Mouse (Mus musculus): ENCODE data around the gene Tsfm. TPM values are rescaled to one million over a fixed set of nuclear protein-coding genes. Genes with fewer than 3 reads are reported as not detected.
"Not testable (repeated sequence)": the region's sequence is repeated elsewhere in the genome, so short reads cannot be mapped to it uniquely, and the experiment has no call there.

Tsfm gene
- polyA plus RNA-seq (2015; fragmentation: Nextera tagmentation; extraction: Ambion mirVana) = 43.9 and 44.8 TPM in 2 replicates

- 5% methylated on average over 56 of the region's 56 CpGs for WGBS (ENCODE audit: insufficient replicate concordance)
- H3K36me3 ChIP-seq (replicated peaks) = peaks cover 33% of the 10 kb centered on the region
- peak within 1 kb of the TSS; percentile 86 for H3K4me3 ChIP-seq (replicated peaks)
- peaks cover 12% of the 10 kb centered on the region for H3K4me1 ChIP-seq (replicated peaks)
- peak; percentile 86 for ATAC-seq (ENCODE audit: insufficient read depth)
- no peaks in the 10 kb centered on the region for H3K9me3 ChIP-seq (replicated peaks)
- H3K27me3 ChIP-seq = peaks cover 5% of the 10 kb centered on the region; the same call in 1 of the 2 replicates
- H3K27ac ChIP-seq (replicated peaks) = peak within 1 kb of the TSS; percentile 62; the same call in 1 of the 2 replicates
- H3K4me2 ChIP-seq = peak within 1 kb of the TSS; percentile 97
- H3K9ac ChIP-seq = peak within 1 kb of the TSS; percentile 76
Measured at GRCm38 (mm10) chr10:127030336-127031296, at the start of gene Tsfm. Gene Tsfm, minus strand, starts transcription at chr10:127030840.

GRCm38 (mm10) chr10:127079665-127080391, 49.2 kb upstream of the Tsfm start:
- Histone ChIP-seq H3K4me2 (peak overlapping the region; percentile 67), H3K27me3 (peaks cover 59% of the 10 kb centered on the region), H3K9ac (no peak overlapping the region), H3K4me3 (replicated peaks) (peak overlapping the region; percentile 37), H3K27ac (replicated peaks) (no peak overlapping the region), H3K36me3 (replicated peaks) (no peaks in the 10 kb centered on the region; the same call in 1 of the 2 replicates), H3K4me1 (replicated peaks) (peaks cover 77% of the 10 kb centered on the region), H3K9me3 (replicated peaks) (no peaks in the 10 kb centered on the region)
- no peak for ATAC-seq (ENCODE audit: insufficient read depth)
- 48% methylated on average over 70 of the region's 70 CpGs for WGBS (ENCODE audit: insufficient replicate concordance)

GRCm38 (mm10) chr10:127078677-127079575, 48.3 kb upstream of the Tsfm start:
- Histone ChIP-seq H3K4me2 (peak overlapping the region; percentile 67), H3K4me3 (replicated peaks) (peak overlapping the region; percentile 37), H3K36me3 (replicated peaks) (no peaks in the 10 kb centered on the region; the same call in 1 of the 2 replicates), H3K27ac (replicated peaks) (no peak overlapping the region), H3K9ac (no peak overlapping the region; the same call in 1 of the 2 replicates), H3K9me3 (replicated peaks) (no peaks in the 10 kb centered on the region), H3K27me3 (peaks cover 59% of the 10 kb centered on the region), H3K4me1 (replicated peaks) (peaks cover 77% of the 10 kb centered on the region)
- 16% methylated on average over 43 of the region's 49 CpGs for WGBS (ENCODE audit: insufficient replicate concordance)
- ATAC-seq (ENCODE audit: insufficient read depth) = no peak

- Histone ChIP-seq H3K27ac (replicated peaks) (no peak overlapping the region), H3K9ac (no peak overlapping the region), H3K4me3 (replicated peaks) (no peak overlapping the region), H3K9me3 (replicated peaks) (no peaks in the 10 kb centered on the region), H3K4me2 (0 out of 2 replicates have a peak overlapping the region, but pooled peaks have one; percentile 67), H3K4me1 (replicated peaks) (peaks cover 75% of the 10 kb centered on the region), H3K36me3 (replicated peaks) (no peaks in the 10 kb centered on the region), H3K27me3 (peaks cover 56% of the 10 kb centered on the region)
- WGBS (ENCODE audit: insufficient replicate concordance) = 38% methylated on average over 12 of the region's 12 CpGs
- ATAC-seq (ENCODE audit: insufficient read depth) = no peak
Measured at GRCm38 (mm10) chr10:127078001-127078676, 47.5 kb upstream of the Tsfm start.

GRCm38 (mm10) chr10:127077515-127077914, 46.9 kb upstream of the Tsfm start:
- Histone ChIP-seq H3K4me3 (replicated peaks) (no peak overlapping the region), H3K4me1 (replicated peaks) (peaks cover 69% of the 10 kb centered on the region), H3K36me3 (replicated peaks) (no peaks in the 10 kb centered on the region), H3K27ac (replicated peaks) (no peak overlapping the region), H3K27me3 (peaks cover 54% of the 10 kb centered on the region), H3K9ac (no peak overlapping the region), H3K4me2 (no peak overlapping the region), H3K9me3 (replicated peaks) (no peaks in the 10 kb centered on the region)
- WGBS (ENCODE audit: insufficient replicate concordance) = 62% methylated on average over 10 of the region's 10 CpGs
- ATAC-seq (ENCODE audit: insufficient read depth) = no peak

- no peak for ATAC-seq (ENCODE audit: insufficient read depth)
- WGBS (ENCODE audit: insufficient replicate concordance) = 20% methylated on average over 4 of the region's 4 CpGs
- Histone ChIP-seq H3K9me3 (replicated peaks) (no peaks in the 10 kb centered on the region), H3K36me3 (replicated peaks) (no peaks in the 10 kb centered on the region), H3K27me3 (peaks cover 41% of the 10 kb centered on the region), H3K4me1 (replicated peaks) (peaks cover 61% of the 10 kb centered on the region), H3K27ac (replicated peaks) (no peak overlapping the region), H3K4me3 (replicated peaks) (peak overlapping the region; percentile 42), H3K4me2 (peak overlapping the region; percentile 52), H3K9ac (no peak overlapping the region)
Measured at GRCm38 (mm10) chr10:127076082-127076481, 45.4 kb upstream of the Tsfm start.

- Histone ChIP-seq H3K4me2 (peak overlapping the region; percentile 52), H3K9ac (no peak overlapping the region)
Measured at GRCm38 (mm10) chr10:127075651-127076050, 45.0 kb upstream of the Tsfm start.

GRCm38 (mm10) chr10:127075080-127075479, 44.4 kb upstream of the Tsfm start, which contains the start of gene Agap2:
Gene Agap2, plus strand, starts transcription at chr10:127075284.
- Histone ChIP-seq H3K9me3 (replicated peaks) (no peaks in the 10 kb centered on the region), H3K4me3 (replicated peaks) (peak within 1 kb of the TSS; percentile 42), H3K27me3 (peaks cover 31% of the 10 kb centered on the region), H3K9ac (no peak within 1 kb of the TSS), H3K4me2 (peak within 1 kb of the TSS; percentile 52), H3K4me1 (replicated peaks) (peaks cover 58% of the 10 kb centered on the region), H3K36me3 (replicated peaks) (no peaks in the 10 kb centered on the region), H3K27ac (replicated peaks) (no peak within 1 kb of the TSS)
- 14% methylated on average over 9 of the region's 9 CpGs for WGBS (ENCODE audit: insufficient replicate concordance)
- ATAC-seq (ENCODE audit: insufficient read depth) = no peak

More at GRCm38 (mm10) chr10:127075651-127076050, 45.0 kb upstream of the Tsfm start:
- ATAC-seq (ENCODE audit: insufficient read depth) = no peak
- H3K4me3 ChIP-seq (replicated peaks) = peak overlapping the region; percentile 42
- no peak overlapping the region for H3K27ac ChIP-seq (replicated peaks)
- peaks cover 37% of the 10 kb centered on the region for H3K27me3 ChIP-seq
- no peaks in the 10 kb centered on the region for H3K9me3 ChIP-seq (replicated peaks)
- H3K36me3 ChIP-seq (replicated peaks) = no peaks in the 10 kb centered on the region
- WGBS (ENCODE audit: insufficient replicate concordance) = 17% methylated on average over 8 of the region's 8 CpGs
- peaks cover 62% of the 10 kb centered on the region for H3K4me1 ChIP-seq (replicated peaks)

- peaks cover 20% of the 10 kb centered on the region for H3K27me3 ChIP-seq
- H3K27ac ChIP-seq (replicated peaks) = no peak overlapping the region
- no peaks in the 10 kb centered on the region for H3K9me3 ChIP-seq (replicated peaks)
- no peak overlapping the region for H3K9ac ChIP-seq
- WGBS (ENCODE audit: insufficient replicate concordance) = 87% methylated on average over 1 of the region's 1 CpGs
- ATAC-seq (ENCODE audit: insufficient read depth) = no peak
- peaks cover 57% of the 10 kb centered on the region for H3K4me1 ChIP-seq (replicated peaks)
- H3K4me2 ChIP-seq = no peak overlapping the region
- no peaks in the 10 kb centered on the region for H3K36me3 ChIP-seq (replicated peaks)
- no peak overlapping the region for H3K4me3 ChIP-seq (replicated peaks)
Measured at GRCm38 (mm10) chr10:127073981-127074380, 43.3 kb upstream of the Tsfm start.

GRCm38 (mm10) chr10:127072969-127073368, 42.3 kb upstream of the Tsfm start:
- not testable (repeated sequence) for H3K9ac ChIP-seq; H3K4me3 ChIP-seq (replicated peaks); H3K27ac ChIP-seq (replicated peaks); ATAC-seq (ENCODE audit: insufficient read depth); H3K4me2 ChIP-seq; H3K9me3 ChIP-seq (replicated peaks); H3K36me3 ChIP-seq (replicated peaks)
- H3K4me1 ChIP-seq (replicated peaks) = peaks cover 57% of the 10 kb centered on the region
- 62% methylated on average over 2 of the region's 2 CpGs for WGBS (ENCODE audit: insufficient replicate concordance)
- H3K27me3 ChIP-seq = peaks cover 10% of the 10 kb centered on the region

All from liver, embryonic 15.5 days (tissue).